Mouse (Mus musculus) small intestine, adult 2 months (tissue): ENCODE measurements around the gene Nyap1. TPM values are rescaled to one million over a fixed set of nuclear protein-coding genes. Genes with fewer than 3 reads are reported as not detected.

Experiments used
- H3K27ac ChIP-seq: fragments of 200-500 bp; 2 replicates; pipeline ENCODE4 v1.5.1; 2012; ENCODE audit warnings: low read depth, low read length, control low read depth, inconsistent platforms; ENCODE audit not compliant: insufficient read depth
- H3K27me3 ChIP-seq: fragments of 200-500 bp; 2 replicates; pipeline ENCODE4 v1.6.1; 2012; ENCODE audit warnings: mild to moderate bottlenecking, moderate library complexity, low read length, inconsistent platforms; ENCODE audit not compliant: control insufficient read depth, insufficient read depth
- H3K36me3 ChIP-seq: fragments of 200-500 bp; 2 replicates; pipeline ENCODE4 v1.6.1; 2012; ENCODE audit warnings: mild to moderate bottlenecking, low read length, control low read depth, inconsistent platforms; ENCODE audit not compliant: control insufficient read depth, insufficient read depth
- H3K4me1 ChIP-seq: fragments of 200-500 bp; 2 replicates; pipeline ENCODE4 v1.6.1; 2012; ENCODE audit warnings: low read length, inconsistent platforms, mixed read lengths; ENCODE audit not compliant: control insufficient read depth, insufficient read depth, insufficient read length
- H3K4me3 ChIP-seq: fragments of 200-500 bp; 2 replicates; pipeline ENCODE4 v1.5.1; 2012; ENCODE audit warnings: low read depth, mild to moderate bottlenecking, control low read depth, inconsistent platforms, low read length, moderate library complexity
- CTCF ChIP-seq: fragments of 200-500 bp; IDR thresholded peaks from 2 replicates; pipeline ENCODE4 v1.5.1; 2012; ENCODE audit warnings: low read depth, mild to moderate bottlenecking, control low read depth, inconsistent platforms, low read length, moderate library complexity, mixed read lengths; ENCODE audit not compliant: insufficient replicate concordance, insufficient read length; ENCODE audit errors: extremely low read depth
- POLR2A ChIP-seq: fragments of 200-500 bp; IDR thresholded peaks from 2 replicates; pipeline ENCODE4 v1.6.1; 2012; ENCODE audit warnings: low read depth, mild to moderate bottlenecking, control low read depth, inconsistent platforms, low read length, moderate library complexity
- WGBS: fragments of 180-500 bp; shearing (Covaris S2); methylation state at CpG from one replicate; pipeline ENCODE4 v1.1.7; 2018; 5-methylcytosine and 5-hydroxymethylcytosine counted together
- polyA plus RNA-seq: library from polyadenylated mRNA; depleted of rRNA; stranded (reverse); fragments of >200 nt; gene quantifications from 2 replicates; pipeline ENCODE4 v1.2.3, GENCODE M21; 2012; rRNA removed

Nyap1 gene
- polyA plus RNA-seq: 7.3 and 25.1 TPM in 2 replicates

- H3K4me1 ChIP-seq: peaks cover 13% of the 10 kb centered on the region
- no peaks in the 10 kb centered on the region for H3K36me3 ChIP-seq
- peak within 1 kb of the TSS; percentile 88 for H3K4me3 ChIP-seq
- no peaks in the 10 kb centered on the region for H3K27me3 ChIP-seq
- H3K27ac ChIP-seq: peak within 1 kb of the TSS; percentile 75
- under 1% methylated on average over 71 of the region's 71 CpGs for WGBS
- TF ChIP-seq CTCF (peak; percentile 66), POLR2A (peak; percentile 52; the same call in 1 of the 2 replicates)
Observed at GRCm38 (mm10) chr5:137741023-137741931, at the start of gene Nyap1. TSS of gene Nyap1 (minus strand) at chr5:137741607.

- TF ChIP-seq CTCF (no peak), POLR2A (no peak)
- Histone ChIP-seq H3K27me3 (no peaks in the 10 kb centered on the region), H3K36me3 (0 out of 2 replicates have a peak, but pooled peaks cover 2% of the 10 kb centered on the region), H3K4me3 (no peak overlapping the region), H3K4me1 (peaks cover 14% of the 10 kb centered on the region), H3K27ac (no peak overlapping the region)
- WGBS: 93% methylated on average over 2 of the region's 2 CpGs
Observed at GRCm38 (mm10) chr5:137788946-137789531, 47.6 kb upstream of the Nyap1 start.

GRCm38 (mm10) chr5:137788171-137788570 is 46.8 kb upstream of the Nyap1 start:
- peak overlapping the region; percentile 44 for H3K4me3 ChIP-seq

GRCm38 (mm10) chr5:137787151-137787928 is 45.9 kb upstream of the Nyap1 start, which contains the start of the genes Mepce and Zcwpw1:
TSS of gene Mepce (minus strand) at chr5:137787655.
TSS of gene Zcwpw1 (plus strand) at chr5:137787798.
- H3K36me3 ChIP-seq: peaks cover 18% of the 10 kb centered on the region
- no peaks in the 10 kb centered on the region for H3K27me3 ChIP-seq
- peak within 1 kb of the TSS; percentile 93 for H3K4me3 ChIP-seq
- TF ChIP-seq CTCF (peak; percentile 74; the same call in 1 of the 2 replicates), POLR2A (peak; percentile 54; the same call in 1 of the 2 replicates)
- under 1% methylated on average over 48 of the region's 48 CpGs for WGBS
- H3K4me1 ChIP-seq: peaks cover 19% of the 10 kb centered on the region
- peak within 1 kb of the TSS; percentile 95 for H3K27ac ChIP-seq

More at GRCm38 (mm10) chr5:137788171-137788570, 46.8 kb upstream of the Nyap1 start:
- WGBS: 77% methylated on average over 24 of the region's 24 CpGs
- TF ChIP-seq POLR2A (no peak), CTCF (no peak)
- Histone ChIP-seq H3K36me3 (peaks cover 9% of the 10 kb centered on the region), H3K4me1 (peaks cover 19% of the 10 kb centered on the region), H3K27me3 (no peaks in the 10 kb centered on the region), H3K27ac (no peak overlapping the region)

- TF ChIP-seq CTCF: no peak
- TF ChIP-seq POLR2A: peak; percentile 94
- H3K4me3 ChIP-seq: peak overlapping the region; percentile 93
- peaks cover 19% of the 10 kb centered on the region for H3K4me1 ChIP-seq
- H3K27ac ChIP-seq: peak overlapping the region; percentile 95
- peaks cover 26% of the 10 kb centered on the region for H3K36me3 ChIP-seq
- no peaks in the 10 kb centered on the region for H3K27me3 ChIP-seq
- WGBS: under 1% methylated on average over 79 of the region's 79 CpGs
Observed at GRCm38 (mm10) chr5:137786109-137786942, 44.9 kb upstream of the Nyap1 start.
